Mouse (Mus musculus) T-helper 17 cell (primary cell): ENCODE measurements around the gene Hist1h4j.

Experiments used
- in situ Hi-C, 2 experiments: fragments of 300-600 bp; cut with MboI, MseI; formaldehyde crosslinking; loops; 1 replicate in 1 of 2; 2 replicates in 1 of 2; pipeline ENCODE4 v1.15.1; 2025; ENCODE audit warnings: high pct_unique_total_duplicates in 2 of 2

Hist1h4j gene

DNA sequence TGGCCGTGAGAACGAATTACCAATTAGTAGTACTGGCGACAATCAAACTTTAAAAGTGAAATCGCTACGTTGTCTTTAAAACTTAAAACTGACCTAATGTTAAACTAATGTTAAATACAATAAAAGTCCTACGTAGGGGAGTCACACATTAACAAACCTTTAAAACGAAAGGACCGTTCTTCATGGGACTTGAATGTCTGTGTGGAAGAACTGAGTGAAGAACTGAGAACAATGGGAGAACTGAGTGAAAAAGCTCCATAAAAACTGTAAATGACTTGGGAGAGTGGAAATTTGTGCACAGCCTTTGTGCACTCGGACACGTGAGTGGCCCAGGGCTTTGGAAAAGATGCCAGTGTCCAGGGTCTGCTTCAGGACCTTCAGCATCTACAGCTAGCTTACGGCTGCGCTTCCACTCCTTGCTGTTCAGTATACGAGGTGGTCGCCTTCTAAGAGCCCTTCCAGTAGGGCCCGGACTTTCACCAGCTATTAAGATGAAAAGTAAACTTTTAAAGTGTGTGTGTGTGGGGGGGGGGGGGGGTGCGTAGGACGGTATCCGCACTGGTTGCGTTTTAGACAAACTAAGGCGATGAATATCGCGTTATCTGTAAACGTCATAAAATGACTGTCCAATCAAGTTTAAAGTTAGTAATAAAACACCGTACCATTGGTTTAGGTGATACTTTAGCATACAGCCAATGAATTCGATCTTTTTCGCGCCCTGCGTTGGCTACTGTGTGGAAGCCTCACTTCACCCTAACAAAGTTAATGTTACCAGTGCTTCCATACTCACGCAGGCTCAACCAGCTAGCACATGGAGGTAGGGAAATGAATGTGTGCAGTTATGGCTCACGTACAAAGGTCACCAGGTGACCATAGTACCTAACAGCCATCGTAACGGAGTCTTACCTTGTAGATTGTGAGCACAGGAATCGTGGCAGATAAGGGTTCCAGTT, 44.2 kb downstream of the Hist1h4j start:
- in situ Hi-C loops: loop anchor here (25.0 kb wide), 1 partner anchor 1983 kb away; the partner anchor contains the start of genes Hist1h1a (in 2 of the 2), Hist1h2ab (in 2 of the 2), Hist1h3a (in 2 of the 2) and Hist1h3b (in 2 of the 2)

GRCm38 (mm10) chr13:21779767-21780731, 45.2 kb downstream of the Hist1h4j start, which contains the start of gene Hist1h1b:
TSS of gene Hist1h1b (minus strand) at chr13:21780625.
- in situ Hi-C loops: loop anchor here (25.0 kb wide), 1 partner anchor 1982 kb away; the partner anchor contains the start of genes Hist1h1a (in 2 of the 2), Hist1h2ab (in 2 of the 2), Hist1h3a (in 2 of the 2) and Hist1h3b (in 2 of the 2)

DNA sequence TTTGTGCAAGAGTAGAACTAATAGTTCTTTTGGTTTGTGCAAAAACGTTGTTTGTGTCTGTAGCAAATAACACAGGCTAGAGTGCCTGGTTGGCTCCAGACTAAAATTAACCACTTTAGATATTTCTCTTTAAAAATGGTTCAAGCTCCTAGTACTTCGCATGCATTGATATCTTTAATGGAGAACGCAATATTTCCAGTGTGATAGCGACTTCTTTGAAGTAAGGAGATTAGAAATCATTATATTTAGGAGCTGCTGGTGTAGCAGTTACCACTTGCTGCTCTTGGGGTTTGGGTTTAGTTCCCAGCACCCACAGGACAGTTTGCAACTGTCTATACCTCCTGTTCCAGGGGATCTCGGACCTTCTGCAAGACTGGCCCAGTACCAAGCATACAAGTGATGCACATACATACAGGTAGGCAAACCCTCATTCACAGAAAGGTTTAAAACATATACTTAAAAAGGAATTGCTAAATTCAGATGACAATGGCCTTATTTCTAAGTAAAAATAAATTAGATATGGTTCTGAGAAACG, 46.2 kb downstream of the Hist1h4j start:
- in situ Hi-C loops: loop anchor here (25.0 kb wide), 1 partner anchor 1981 kb away; the partner anchor contains the start of genes Hist1h1a (in 2 of the 2), Hist1h2ab (in 2 of the 2), Hist1h3a (in 2 of the 2) and Hist1h3b (in 2 of the 2)

- in situ Hi-C loops: loop anchor here (25.0 kb wide), 1 partner anchor 1981 kb away; the partner anchor contains the start of genes Hist1h1a (in 2 of the 2), Hist1h2ab (in 2 of the 2), Hist1h3a (in 2 of the 2) and Hist1h3b (in 2 of the 2)
Observed at GRCm38 (mm10) chr13:21781639-21782038, 46.8 kb downstream of the Hist1h4j start.

GRCm38 (mm10) chr13:21782361-21783254, 47.7 kb downstream of the Hist1h4j start:
- in situ Hi-C loops: loop anchor here (25.0 kb wide), 1 partner anchor 1980 kb away; the partner anchor contains the start of genes Hist1h1a (in 2 of the 2), Hist1h2ab (in 2 of the 2), Hist1h3a (in 2 of the 2) and Hist1h3b (in 2 of the 2)

DNA sequence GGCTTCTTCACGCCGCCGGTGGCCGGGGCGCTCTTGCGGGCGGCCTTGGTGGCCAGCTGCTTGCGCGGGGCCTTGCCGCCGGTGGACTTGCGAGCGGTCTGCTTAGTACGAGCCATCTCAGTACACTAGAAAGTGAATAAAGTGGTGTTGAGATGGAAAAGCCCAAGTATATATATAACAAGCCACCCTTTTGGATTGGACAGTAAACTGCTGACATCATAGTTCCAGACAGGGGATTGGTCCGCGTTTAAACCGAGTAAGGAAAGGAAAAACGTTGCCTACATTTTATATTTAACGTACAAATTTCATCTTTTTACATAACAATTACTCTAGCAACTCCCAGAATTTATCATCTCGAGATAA, 48.4 kb downstream of the Hist1h4j start, which contains the start of gene Hist1h3i:
Hist1h3i (minus strand) TSS at position 116 of the 363 bp plus-strand sequence.
- in situ Hi-C loops: loop anchor here (25.0 kb wide), 1 partner anchor 1979 kb away; the partner anchor contains the start of genes Hist1h1a (in 2 of the 2), Hist1h2ab (in 2 of the 2), Hist1h3a (in 2 of the 2) and Hist1h3b (in 2 of the 2)

- in situ Hi-C loops: loop anchor here (25.0 kb wide), 1 partner anchor 1979 kb away; the partner anchor contains the start of genes Hist1h1a (in 2 of the 2), Hist1h2ab (in 2 of the 2), Hist1h3a (in 2 of the 2) and Hist1h3b (in 2 of the 2)
Observed at GRCm38 (mm10) chr13:21783734-21784161, 48.9 kb downstream of the Hist1h4j start.

GRCm38 (mm10) chr13:21784311-21784710, 49.4 kb downstream of the Hist1h4j start:
- in situ Hi-C loops: loop anchor here (25.0 kb wide), 1 partner anchor 1978 kb away; the partner anchor contains the start of genes Hist1h1a (in 2 of the 2), Hist1h2ab (in 2 of the 2), Hist1h3a (in 2 of the 2) and Hist1h3b (in 2 of the 2)
